Mouse (Mus musculus) ES-E14 (cell line): ENCODE measurements at regions not wholly inside any gene's neighbourhood (a gene's known extent, or its start where the extent isn't known, plus 50 kb on each side); places are given as distances from the start of the nearest gene placed in this dataset.

Experiments used
- MAFK ChIP-seq: IDR thresholded peaks from 2 replicates; pipeline ENCODE4 v1.6.1; 2014; ENCODE audit warnings: mild to moderate bottlenecking, low read depth, low read length, inconsistent platforms; ENCODE audit not compliant: insufficient read depth
- ZC3H11A ChIP-seq: IDR thresholded peaks from 2 replicates; pipeline ENCODE4 v1.6.1; 2012; ENCODE audit warnings: low read depth, mild to moderate bottlenecking, inconsistent platforms, low read length, borderline replicate concordance
- ZNF384 ChIP-seq: IDR thresholded peaks from 2 replicates; pipeline ENCODE4 v1.6.1; 2012; ENCODE audit warnings: low read depth, low read length, inconsistent platforms

DNA sequence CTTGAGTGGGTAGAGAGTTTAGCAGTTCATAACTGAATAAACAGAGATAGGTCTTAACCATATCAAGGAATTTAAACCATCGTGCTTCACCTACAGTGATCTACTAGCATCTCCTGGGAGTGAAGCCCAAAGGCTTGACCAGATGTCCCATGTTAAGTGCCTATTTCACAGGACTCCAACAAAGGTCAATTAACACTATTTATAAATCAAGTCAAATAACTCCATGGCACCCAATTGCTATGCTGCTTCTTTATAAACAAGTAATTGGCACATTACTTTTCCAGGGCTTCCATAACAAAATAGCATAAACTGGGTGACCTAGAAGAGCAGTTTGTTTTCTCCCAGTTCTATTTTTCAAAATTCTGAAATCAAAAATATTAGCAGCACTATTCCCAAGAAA, 85.4 kb upstream of the Zfand5 start:
- no peak for TF ChIP-seq ZNF384
- TF ChIP-seq ZC3H11A, result no peak
- no peak for TF ChIP-seq MAFK
